Mouse (Mus musculus): ENCODE results near the gene Gm44503. TPM values are rescaled to one million over a fixed set of nuclear protein-coding genes. Genes with fewer than 3 reads are reported as not detected.

Gm44503 gene
- 0.01 TPM for polyA plus RNA-seq (2012; fragmentation: generic; extraction: Trizol)

DNA sequence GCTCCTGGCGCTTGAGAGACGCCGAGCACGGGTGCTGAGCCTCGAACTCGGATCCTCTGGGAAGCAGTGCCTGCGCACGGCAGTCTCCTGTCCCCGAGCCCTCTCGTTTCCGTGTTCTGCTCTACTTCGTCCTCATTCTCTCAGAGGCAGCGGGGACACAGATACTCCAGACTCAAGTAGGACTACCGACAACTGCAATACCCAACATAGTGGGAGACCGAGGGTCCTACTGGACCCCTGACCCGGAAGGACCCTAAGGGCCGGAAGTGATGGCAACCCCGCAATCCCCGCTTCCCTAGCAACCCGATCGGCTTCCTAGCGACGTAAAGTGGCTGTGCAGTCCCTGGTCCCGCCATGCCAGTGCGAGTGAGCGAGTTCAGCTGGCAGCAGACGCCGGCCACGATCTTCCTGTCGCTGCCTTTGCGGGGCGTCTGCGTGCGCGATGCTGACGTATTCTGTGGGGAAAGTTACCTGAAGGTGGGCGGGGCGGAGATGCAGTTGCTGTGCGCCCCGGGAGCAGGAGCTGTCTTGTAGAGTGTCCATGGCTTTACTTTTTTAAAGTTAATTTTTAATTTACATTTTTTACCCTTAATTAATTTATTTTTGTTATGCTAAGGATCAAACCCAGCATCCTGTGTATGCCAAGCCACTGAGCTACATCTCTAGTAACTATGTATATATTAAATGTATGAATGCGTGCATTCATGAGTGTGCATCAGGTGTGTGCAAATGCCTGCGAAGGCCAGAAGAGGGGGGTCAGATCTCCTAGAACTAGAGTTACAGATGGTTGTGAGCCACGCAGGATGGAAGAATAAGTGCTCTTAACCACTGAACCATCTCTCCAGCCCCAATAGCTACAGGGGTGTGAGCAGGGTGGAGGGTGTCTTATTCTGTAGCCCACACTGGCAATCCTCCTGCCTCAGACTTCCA is at the start of gene Gm44503, which contains the start of gene Dyx1c1:
TSS of gene Gm44503 (plus strand) at position 332 of the 930 bp plus-strand sequence.
TSS of gene Dyx1c1 (plus strand) at position 265 of the 930 bp plus-strand sequence.
- Histone ChIP-seq H3ac (ENCODE audit: control insufficient read depth, insufficient read length) (no peak within 1 kb of the TSS), H3K4me2 (ENCODE audit: low read depth) (no peak within 1 kb of the TSS), H3K27me3 (ENCODE audit: control insufficient read depth, insufficient read depth, insufficient read length) (no peaks in the 10 kb centered on the region), H3K79me2 (ENCODE audit: control insufficient read depth, insufficient read depth) (no peaks in the 10 kb centered on the region), H3K4me3 (no peak within 1 kb of the TSS), H3K36me3 (ENCODE audit: control insufficient read depth, insufficient read depth) (no peaks in the 10 kb centered on the region)
- TF ChIP-seq CEBPB (IDR thresholded peaks at IDR 0.05; ENCODE audit: insufficient read depth, poor library complexity, severe bottlenecking) (no peak), MAX (IDR thresholded peaks at IDR 0.05; ENCODE audit: low read depth) (no peak), USF1 (IDR thresholded peaks at IDR 0.05; ENCODE audit: low read depth) (no peak)

DNA sequence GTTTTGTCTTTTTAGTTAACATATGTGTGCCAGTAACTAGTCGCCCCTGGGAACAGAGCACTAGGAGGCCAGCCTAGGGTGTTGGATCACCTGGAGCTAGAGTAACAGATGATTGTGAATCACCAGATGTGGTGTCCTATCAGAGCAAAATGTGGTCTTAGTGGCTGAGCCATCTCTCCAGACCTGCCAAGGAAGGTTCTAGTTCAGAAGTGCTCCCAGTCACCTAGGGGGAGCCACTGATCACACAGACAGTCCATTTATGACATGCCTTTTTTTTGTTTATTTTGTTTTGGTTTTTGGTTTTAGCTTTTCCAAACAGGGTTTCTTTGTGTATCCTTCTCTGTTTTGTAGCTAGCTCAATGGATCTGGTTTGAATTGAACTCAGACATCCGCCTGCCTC is 47.3 kb upstream of the Gm44503 start:
- Histone ChIP-seq H3K4me2 (ENCODE audit: low read depth) (no peak overlapping the region), H3ac (ENCODE audit: control insufficient read depth, insufficient read length) (no peak overlapping the region), H3K79me2 (ENCODE audit: control insufficient read depth, insufficient read depth) (no peaks in the 10 kb centered on the region), H3K27me3 (ENCODE audit: control insufficient read depth, insufficient read depth, insufficient read length) (no peaks in the 10 kb centered on the region), H3K36me3 (ENCODE audit: control insufficient read depth, insufficient read depth) (no peaks in the 10 kb centered on the region), H3K4me3 (no peak overlapping the region)
- TF ChIP-seq E2F4 (IDR thresholded peaks at IDR 0.05; ENCODE audit: insufficient read depth) = no peak
- TF ChIP-seq REST (IDR thresholded peaks at IDR 0.05; ENCODE audit: insufficient read depth, insufficient read length) = no peak
- no peak for TF ChIP-seq CEBPB (IDR thresholded peaks at IDR 0.05; ENCODE audit: insufficient read depth, poor library complexity, severe bottlenecking)
- TF ChIP-seq SRF (IDR thresholded peaks at IDR 0.05; ENCODE audit: control insufficient read depth, insufficient read length, low read depth) = no peak
- TF ChIP-seq POLR2AphosphoS2 (IDR thresholded peaks at IDR 0.05; ENCODE audit: insufficient read length, low read depth) = no peak
- TF ChIP-seq TCF3 (IDR thresholded peaks at IDR 0.05; ENCODE audit: insufficient read length, low read depth) = no peak
- no peak for TF ChIP-seq MAX (IDR thresholded peaks at IDR 0.05; ENCODE audit: low read depth)
- no peak for TF ChIP-seq TCF12 (IDR thresholded peaks at IDR 0.05; ENCODE audit: insufficient read depth, poor library complexity, severe bottlenecking)
- no peak for TF ChIP-seq POLR2A (IDR thresholded peaks at IDR 0.05; ENCODE audit: insufficient read length, low read depth)
- no peak for TF ChIP-seq MYOG (IDR thresholded peaks at IDR 0.05; ENCODE audit: control insufficient read depth in 1 of 3, insufficient read depth in 1 of 3, insufficient read length in 2 of 3, low read depth in 2 of 3)

DNA sequence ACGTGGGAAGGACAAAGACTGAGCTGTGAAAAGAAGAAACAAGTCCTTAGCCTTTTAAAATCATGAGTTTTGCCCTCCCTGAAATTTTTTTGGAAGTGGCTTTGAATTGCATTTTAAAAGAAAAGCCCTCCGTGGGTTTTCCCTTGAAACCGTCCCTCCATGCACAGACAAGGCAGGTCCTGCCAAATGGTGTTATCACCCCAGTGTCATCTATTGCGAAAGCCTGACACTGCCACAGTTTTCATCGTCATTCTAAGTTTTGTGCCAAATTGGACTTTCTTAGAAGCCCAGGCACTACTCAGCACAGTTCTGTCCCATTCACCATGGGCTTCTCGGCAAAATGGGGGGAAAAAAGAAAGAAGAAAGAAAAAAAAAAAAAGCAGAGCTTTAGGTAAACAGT is 45.1 kb upstream of the Gm44503 start:
- Histone ChIP-seq H3K4me3 (no peak overlapping the region), H3K4me2 (ENCODE audit: low read depth) (no peak overlapping the region), H3K27me3 (ENCODE audit: control insufficient read depth, insufficient read depth, insufficient read length) (no peaks in the 10 kb centered on the region), H3ac (ENCODE audit: control insufficient read depth, insufficient read length) (no peak overlapping the region), H3K36me3 (ENCODE audit: control insufficient read depth, insufficient read depth) (no peaks in the 10 kb centered on the region), H3K79me2 (ENCODE audit: control insufficient read depth, insufficient read depth) (no peaks in the 10 kb centered on the region)
- no peak for TF ChIP-seq MYOG (IDR thresholded peaks at IDR 0.05; ENCODE audit: control insufficient read depth in 1 of 3, insufficient read depth in 1 of 3, insufficient read length in 2 of 3, low read depth in 2 of 3)
- TF ChIP-seq REST (IDR thresholded peaks at IDR 0.05; ENCODE audit: insufficient read depth, insufficient read length) = no peak
- no peak for TF ChIP-seq POLR2A (IDR thresholded peaks at IDR 0.05; ENCODE audit: insufficient read length, low read depth)
- no peak for TF ChIP-seq E2F4 (IDR thresholded peaks at IDR 0.05; ENCODE audit: insufficient read depth)
- TF ChIP-seq TCF3 (IDR thresholded peaks at IDR 0.05; ENCODE audit: insufficient read length, low read depth) = no peak
- no peak for TF ChIP-seq SRF (IDR thresholded peaks at IDR 0.05; ENCODE audit: control insufficient read depth, insufficient read length, low read depth)
- TF ChIP-seq CEBPB (IDR thresholded peaks at IDR 0.05; ENCODE audit: insufficient read depth, poor library complexity, severe bottlenecking) = no peak
- no peak for TF ChIP-seq MYOD1 (IDR thresholded peaks at IDR 0.05; ENCODE audit: control insufficient read depth in 1 of 3, insufficient read length in 2 of 3, low read depth in 2 of 3)
- no peak for TF ChIP-seq TCF12 (IDR thresholded peaks at IDR 0.05; ENCODE audit: insufficient read depth, poor library complexity, severe bottlenecking)
- no peak for TF ChIP-seq USF1 (IDR thresholded peaks at IDR 0.05; ENCODE audit: low read depth)
- no peak for TF ChIP-seq MAX (IDR thresholded peaks at IDR 0.05; ENCODE audit: low read depth)
- TF ChIP-seq POLR2AphosphoS2 (IDR thresholded peaks at IDR 0.05; ENCODE audit: insufficient read length, low read depth) = no peak

DNA sequence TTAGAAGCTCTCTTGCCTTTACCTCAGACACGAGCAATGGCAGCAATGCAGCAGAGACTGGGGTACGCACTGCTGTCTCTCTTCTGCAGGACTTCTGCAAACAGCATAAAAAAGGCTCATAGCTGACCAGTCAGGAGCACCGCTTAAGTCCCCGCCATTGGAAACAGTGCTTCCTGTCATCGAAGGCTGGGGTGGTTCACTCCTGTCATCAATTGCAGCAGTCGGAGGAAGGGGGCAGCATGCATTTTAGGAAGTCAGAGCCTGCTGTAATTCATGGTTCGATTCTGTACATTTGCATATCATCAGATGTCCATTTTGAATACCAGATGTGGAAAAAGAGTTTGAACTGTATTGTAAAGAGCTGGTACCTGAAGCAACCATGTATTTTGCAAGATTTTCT is 42.9 kb upstream of the Gm44503 start:
- Histone ChIP-seq H3K27me3 (ENCODE audit: control insufficient read depth, insufficient read depth, insufficient read length) (peaks cover 9% of the 10 kb centered on the region), H3K4me3 (no peak overlapping the region), H3K79me2 (ENCODE audit: control insufficient read depth, insufficient read depth) (no peaks in the 10 kb centered on the region), H3ac (ENCODE audit: control insufficient read depth, insufficient read length) (no peak overlapping the region), H3K4me2 (ENCODE audit: low read depth) (no peak overlapping the region), H3K36me3 (ENCODE audit: control insufficient read depth, insufficient read depth) (no peaks in the 10 kb centered on the region)
- TF ChIP-seq USF1 (IDR thresholded peaks at IDR 0.05; ENCODE audit: low read depth) (no peak), REST (IDR thresholded peaks at IDR 0.05; ENCODE audit: insufficient read depth, insufficient read length) (no peak), E2F4 (IDR thresholded peaks at IDR 0.05; ENCODE audit: insufficient read depth) (no peak)

DNA sequence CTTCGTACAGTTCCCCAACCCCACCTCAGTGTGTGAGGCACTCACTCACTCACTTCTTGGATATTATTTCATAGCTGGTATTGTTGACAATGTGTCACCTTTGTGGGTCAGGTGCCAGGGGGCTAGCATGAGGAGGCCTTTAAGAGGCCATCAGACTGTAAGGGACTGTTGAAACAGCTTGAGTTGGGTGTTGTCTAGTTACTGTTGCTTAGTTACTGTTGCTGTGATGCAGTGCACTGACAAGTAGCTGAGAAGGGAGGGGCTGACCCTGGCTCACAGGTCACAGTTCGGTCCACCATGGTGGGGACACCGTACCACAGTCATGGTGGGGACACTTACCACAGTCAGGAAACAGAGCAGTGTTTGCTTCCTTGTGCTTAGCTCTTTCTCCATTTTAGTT is 35.6 kb upstream of the Gm44503 start:
- peaks cover 69% of the 10 kb centered on the region for H3K27me3 ChIP-seq (ENCODE audit: control insufficient read depth, insufficient read depth, insufficient read length)
- no peak overlapping the region for H3ac ChIP-seq (ENCODE audit: control insufficient read depth, insufficient read length)
- no peaks in the 10 kb centered on the region for H3K36me3 ChIP-seq (ENCODE audit: control insufficient read depth, insufficient read depth)
- no peak overlapping the region for H3K4me2 ChIP-seq (ENCODE audit: low read depth)
- TF ChIP-seq REST (IDR thresholded peaks at IDR 0.05; ENCODE audit: insufficient read depth, insufficient read length) (no peak), MYOD1 (IDR thresholded peaks at IDR 0.05; ENCODE audit: control insufficient read depth in 1 of 3, insufficient read length in 2 of 3, low read depth in 2 of 3) (no peak), TCF12 (IDR thresholded peaks at IDR 0.05; ENCODE audit: insufficient read depth, poor library complexity, severe bottlenecking) (no peak), CEBPB (IDR thresholded peaks at IDR 0.05; ENCODE audit: insufficient read depth, poor library complexity, severe bottlenecking) (no peak)
- no peaks in the 10 kb centered on the region for H3K79me2 ChIP-seq (ENCODE audit: control insufficient read depth, insufficient read depth)
- no peak overlapping the region for H3K4me3 ChIP-seq

All from myocyte (in vitro differentiated cells).